Mouse (Mus musculus) gastrocnemius, adult 18-20 months (tissue): Measurements from ENCODE around the gene Hesx1. TPM values are rescaled to one million over a fixed set of nuclear protein-coding genes. Genes with fewer than 3 reads are reported as not detected.

Source experiments
- DNase-seq: peaks from one replicate; pipeline ENCODE4 v3.0.0; 2021; ENCODE audit warnings: low spot score
- total RNA-seq, 2 experiments: library from RNA; stranded (reverse); gene quantifications; 2 replicates each; pipeline ENCODE4 v1.2.3; 2021

Hesx1 gene
- total RNA-seq, 2 experiments from 2014 or later, result not detected

DNA sequence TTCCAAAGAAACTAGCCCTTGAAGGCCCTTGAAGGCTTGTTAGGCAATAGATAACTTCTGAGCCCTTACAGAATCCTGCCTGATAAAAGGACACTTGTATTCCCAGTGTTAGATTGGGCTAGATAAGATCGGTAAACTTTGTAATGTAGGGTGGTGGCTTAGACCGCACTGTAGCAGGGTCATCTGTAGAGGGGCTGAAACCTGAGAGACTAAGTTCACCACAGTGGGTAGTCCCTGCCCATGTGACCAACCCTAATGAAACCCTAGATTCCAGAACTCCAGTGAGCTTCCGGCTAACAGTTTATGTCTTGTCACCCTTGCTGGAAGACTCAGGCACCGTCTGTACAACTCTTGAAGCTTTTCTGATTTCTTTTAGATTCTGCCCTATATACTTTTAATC is 19.4 kb downstream of the Hesx1 start:
- DNase-seq, result no peak

DNA sequence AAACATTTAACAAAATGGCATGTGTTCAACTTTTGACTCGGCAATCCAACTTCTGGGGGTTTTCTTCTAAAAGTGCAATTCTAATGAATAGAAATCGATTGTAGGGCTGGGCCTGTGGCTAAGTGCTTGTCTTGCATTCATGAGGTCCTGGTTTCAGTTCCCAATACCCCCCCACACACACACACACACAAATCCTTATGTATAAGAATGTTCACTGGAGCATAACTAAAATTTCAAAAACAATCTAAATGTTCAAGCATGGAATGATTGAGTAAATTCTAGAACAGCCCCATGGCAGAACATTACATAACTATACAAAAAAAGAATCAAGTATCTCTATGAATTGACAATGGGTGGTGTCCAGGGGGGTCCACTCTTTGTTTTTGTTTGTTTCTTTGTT is 23.7 kb downstream of the Hesx1 start:
- DNase-seq, result no peak

DNA sequence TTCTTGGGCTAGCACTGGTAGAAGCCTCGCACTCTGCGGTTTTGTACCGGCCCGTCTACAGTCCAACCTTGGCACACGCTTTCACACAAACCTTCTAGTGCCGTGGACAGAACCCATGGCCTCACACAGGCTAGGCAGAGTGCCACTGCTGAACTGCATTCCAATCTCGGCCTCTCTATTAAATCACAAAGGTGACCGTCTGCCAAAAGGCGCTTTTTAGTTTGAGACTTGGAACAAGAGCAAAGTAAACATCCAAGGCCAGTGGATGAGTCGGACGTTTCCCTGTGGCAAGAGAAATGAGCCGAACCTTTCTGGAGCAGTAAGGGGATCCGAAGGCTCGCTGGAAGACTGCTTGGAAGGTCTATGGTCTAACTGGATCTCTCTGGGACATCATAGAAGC is 25.6 kb downstream of the Hesx1 start:
- no peak for DNase-seq

DNA sequence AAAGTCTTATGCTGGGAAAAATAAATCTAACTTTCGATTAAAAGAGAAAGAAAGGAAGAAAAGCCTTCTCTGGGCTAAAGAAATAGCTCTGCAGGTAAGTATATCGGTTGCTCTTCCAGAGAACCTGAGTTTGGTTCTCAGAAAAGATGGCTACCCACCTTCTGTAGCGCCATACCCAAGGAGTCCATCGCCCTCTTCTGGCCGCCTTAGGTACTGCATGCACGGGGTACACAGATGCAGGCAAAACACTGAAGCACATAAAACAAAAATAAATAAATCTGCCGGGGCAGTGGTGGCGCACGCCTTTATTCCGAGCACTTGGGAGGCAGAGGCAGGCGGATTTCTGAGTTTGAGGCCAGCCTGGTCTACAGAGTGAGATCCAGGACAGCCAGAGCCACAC is 28.7 kb downstream of the Hesx1 start:
- peak; percentile 46 for DNase-seq

DNA sequence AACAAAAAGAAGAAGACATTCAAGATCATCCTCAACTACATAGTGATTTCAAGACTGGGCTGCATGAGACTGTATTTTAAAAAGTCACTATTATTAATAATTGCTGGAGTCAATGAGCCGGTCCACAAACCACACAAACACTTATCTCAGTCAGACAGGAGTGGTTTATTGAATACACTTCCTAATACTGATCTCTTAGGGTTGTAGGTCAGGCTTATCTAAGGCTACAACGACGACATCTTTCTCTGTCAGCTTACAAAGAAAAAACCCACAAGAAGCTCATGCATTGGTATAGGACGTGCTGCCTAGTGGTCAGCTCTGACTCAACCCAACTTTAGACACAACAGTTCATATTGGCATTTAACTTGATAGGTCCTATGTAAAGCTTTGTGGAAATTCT is 30.4 kb downstream of the Hesx1 start:
- no peak for DNase-seq

DNA sequence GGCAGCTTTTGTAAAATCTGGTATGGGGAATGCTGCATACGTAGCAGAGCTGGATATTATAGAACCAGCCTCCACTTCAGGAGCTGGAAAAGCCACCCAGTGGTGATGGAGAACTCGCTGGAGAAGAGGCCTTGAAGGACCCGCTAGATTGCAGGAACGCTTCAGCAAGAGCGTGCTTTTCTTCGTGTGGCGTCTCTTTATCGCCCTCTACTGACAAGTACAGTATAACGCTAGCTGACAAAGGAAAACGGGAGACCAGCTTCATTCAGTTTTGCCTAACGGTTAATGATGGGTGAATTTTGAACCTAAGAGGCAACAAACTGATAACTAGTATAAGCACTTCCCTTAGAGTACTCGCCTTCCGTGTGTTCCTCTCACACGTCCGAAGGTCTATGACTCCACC is 35.6 kb downstream of the Hesx1 start:
- peak; percentile 52 for DNase-seq

DNA sequence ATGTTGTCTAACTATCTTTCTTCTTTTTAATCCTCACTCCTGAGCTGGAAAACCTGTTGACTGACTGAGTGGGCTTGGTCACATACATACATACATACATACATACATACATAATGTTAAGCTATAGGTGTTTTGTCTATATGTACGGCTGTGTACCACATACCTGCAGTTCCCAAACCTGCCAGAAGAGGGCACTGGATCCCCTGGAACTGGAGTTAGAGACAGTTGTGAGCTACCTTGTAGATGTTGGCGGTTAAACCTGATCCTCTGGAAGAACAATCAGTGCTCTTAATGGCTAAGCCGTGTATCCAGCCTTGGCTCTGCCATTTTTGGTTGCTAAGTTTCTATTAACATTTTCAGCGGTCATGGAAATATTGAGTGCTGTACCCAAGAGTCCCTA is 36.9 kb downstream of the Hesx1 start:
- peak; percentile 81 for DNase-seq

DNA sequence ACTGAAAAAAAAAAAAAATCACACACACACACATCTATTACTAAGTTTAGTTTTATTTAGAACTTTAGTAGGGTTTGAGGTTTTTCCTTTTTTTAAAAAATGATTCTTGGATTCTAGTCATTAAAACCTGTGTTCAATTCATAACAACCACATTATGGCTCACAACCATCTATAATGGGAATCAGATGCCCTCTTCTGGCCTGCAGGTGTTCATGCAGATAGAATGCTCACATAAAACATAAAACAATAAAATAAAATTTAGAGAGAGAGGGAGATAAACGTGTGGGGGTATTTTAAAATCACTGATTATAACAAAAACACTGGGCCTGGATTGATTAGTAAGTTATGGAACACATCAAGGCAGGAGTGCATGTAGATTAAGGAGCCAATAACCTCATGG is 43.3 kb downstream of the Hesx1 start:
- no peak for DNase-seq

DNA sequence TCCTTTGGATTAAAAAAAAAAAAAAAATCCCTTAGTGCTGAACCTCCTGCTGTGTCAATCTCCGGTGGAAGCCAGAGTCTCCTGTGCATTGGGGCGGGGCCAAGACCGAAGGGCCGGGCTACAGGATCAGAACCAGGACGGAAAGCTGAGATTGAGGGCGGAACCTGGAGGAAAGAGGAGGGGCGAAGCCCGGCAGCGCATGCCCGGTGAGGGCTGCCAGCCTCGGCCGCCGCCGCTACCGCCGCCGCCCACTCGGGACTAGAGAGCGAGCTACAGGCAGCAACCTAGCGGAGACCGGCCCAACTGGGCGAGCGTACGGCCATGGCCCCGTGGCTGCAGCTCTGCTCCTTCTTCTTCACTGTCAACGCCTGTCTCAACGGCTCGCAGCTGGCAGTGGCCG is 44.6 kb downstream of the Hesx1 start, which contains the start of gene Il17rd:
TSS of gene Il17rd (plus strand) at position 159 of the 400 bp plus-strand sequence.
- DNase-seq, result peak; percentile 94

DNA sequence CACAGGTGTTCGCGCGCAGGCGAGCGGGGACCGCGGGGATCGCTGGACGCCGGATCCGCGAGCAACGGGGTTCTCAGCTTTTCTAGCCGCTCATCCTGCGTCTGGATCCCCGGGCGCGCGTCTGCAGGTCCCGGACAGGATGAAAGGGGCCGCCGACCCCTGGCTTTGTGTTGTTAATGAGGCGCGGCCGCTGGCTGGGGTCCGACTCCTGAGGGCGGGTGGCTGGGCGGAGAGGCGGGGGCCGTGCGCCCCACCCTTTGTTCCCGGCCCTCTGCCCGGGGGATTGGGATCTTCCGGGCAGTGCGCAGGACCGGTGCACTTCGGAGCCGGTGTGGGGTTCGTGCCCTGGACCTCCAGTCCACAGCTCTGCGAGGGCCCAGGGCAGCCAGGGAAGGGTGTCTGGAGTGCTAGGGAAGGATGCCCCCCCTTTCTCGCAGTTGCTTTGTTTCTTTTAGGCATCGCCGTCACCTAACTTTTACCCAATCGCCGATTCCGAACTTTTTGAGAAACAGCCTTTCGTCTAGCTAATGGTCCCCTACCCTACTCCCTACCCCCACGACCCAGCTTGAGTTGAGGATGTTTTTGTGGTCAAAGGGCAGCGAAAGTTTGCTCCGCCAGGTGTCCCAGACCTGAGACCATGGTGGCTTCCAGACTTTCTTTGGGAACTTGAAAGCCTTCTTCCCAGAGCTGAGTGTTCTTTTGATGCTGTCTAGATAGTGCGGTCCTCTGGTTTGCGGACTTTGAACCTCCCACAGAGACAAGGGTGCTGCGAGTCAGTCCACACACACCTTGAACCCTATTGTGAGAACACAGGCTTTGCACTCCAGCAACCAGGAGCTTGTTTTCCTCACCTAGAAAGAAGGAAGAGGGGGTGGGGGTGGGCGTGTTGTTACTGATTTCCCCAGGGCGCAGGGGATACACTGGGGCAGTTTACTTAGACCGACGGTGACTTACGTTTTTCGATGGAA is 45.3 kb downstream of the Hesx1 start:
- peak; percentile 39 for DNase-seq

DNA sequence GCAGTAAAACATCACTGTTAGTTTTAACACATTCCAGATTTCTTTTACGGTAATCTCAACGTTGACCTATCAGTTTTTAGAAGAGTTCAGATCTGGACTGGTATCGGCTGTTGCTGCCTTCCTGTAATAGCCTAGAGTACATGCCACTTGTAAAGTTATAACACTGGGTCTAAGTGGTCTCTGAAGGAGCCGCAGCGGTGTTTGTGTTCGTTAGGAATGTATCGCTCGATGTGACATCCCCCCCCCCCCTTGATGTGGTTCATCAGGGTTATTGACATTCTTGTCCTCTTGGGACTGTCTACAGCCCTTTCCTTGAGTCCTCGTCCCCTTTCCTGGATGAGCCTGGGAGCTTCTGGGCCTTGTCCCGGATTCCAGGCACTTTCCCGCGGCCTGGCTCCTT is 46.2 kb downstream of the Hesx1 start:
- no peak for DNase-seq

DNA sequence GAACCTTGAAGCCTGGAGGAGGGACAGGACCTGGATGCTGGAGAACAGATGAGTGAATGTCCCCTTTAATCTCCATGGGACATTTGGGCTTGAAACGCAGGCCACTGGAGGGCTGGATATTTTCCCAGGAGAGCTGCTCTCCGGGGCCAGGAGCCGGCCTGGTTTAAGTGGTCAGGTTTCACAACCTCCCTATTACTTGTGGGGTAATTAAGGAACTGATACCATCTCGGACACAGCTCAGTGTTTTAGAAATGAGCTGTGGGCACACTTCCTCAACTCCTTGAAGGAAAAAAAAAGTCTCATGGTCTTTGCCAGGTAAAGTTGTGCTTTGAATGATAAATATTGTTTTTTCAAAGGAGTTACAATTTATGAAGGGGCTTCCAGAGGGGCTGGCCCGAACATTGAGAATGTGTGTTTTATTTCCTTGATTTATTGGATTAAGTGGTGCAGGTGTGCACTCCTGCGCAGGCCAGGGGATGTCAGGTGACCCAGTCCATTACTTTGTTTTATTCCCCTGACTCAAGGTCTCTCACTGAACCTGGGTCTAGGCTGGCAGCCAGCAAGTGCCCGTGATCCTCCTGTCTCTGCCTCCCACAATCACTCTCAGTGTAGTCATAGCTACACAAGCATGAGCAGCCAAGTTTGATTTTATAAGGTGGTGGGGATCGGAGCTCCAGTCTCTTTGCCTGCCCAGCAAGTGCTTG is 48.2 kb downstream of the Hesx1 start:
- peak; percentile 38 for DNase-seq

DNA sequence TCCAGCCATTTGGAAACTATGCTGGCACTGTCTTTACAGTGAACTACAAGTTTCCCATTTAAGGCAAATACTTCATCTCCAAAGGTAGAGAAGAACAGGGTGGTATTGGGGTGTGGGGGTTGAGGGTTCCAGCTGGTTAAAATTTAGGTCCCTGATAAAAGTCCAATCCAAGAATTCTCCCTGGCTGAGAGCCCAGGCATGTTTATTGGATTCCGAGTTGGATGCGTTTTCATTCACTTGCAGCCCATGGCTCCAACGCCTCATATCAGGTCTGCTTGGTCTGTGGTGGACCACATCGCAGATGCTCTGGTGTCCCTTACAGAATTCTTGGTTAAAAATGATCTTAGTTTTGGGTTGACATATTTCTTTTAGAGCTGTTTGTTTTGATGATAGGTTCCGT is 49.2 kb downstream of the Hesx1 start:
- peak; percentile 15 for DNase-seq

DNA sequence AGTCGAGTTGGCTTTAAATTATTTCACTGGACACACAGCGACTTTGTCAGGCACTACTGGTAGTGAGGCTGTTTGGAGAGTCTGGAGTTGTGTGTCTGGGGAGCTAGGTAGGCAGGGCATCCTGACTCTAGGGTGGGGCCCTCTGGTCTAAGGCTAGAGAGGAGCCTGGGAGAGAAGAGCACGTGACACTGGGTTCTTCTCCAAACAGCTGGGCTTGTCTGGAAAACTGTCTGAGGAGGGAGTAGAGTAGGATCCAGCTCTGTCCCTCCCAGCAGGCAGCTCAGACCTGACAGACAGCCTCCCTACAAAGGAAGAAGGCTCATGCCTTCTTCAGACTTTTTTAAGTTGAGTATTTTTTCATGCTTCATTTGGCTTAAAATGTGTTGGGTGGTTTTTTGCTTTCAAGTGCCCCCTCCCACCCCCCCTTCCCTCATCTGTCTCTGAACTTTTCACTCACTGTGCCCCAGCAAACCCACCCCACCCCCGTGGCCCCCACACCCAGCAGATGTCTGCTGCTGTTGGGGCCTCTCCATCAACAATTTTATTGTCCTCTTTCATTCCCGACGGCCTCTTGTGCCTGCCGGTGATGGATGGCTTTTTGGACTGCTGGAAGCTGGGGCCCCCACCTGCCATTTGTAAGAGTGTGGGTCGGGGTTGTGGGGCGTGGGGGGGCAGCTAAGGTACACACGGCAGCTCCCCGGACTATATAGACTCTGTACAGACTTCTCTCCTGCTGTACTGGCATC is 50.2 kb downstream of the Hesx1 start:
- peak; percentile 60 for DNase-seq

DNA sequence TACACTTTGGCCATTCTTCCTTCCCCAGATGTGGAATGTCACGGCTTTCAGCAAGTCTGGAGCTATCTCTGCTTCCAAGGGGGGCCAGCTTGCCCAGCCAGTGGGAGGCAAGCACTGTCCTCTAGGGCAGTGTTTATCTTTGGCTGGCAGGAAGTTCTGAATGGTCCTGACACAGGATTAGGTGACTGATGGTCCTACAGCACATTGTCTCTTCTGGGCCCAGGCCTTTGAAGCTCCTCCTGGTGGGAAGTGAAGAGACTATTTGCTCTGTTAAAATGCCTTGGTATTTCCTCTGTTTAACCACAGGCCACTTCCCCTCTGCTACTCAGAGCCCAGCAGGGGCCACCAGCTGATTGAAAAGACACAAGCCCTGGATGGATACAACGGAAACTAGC is 50.7 kb downstream of the Hesx1 start:
- DNase-seq, result no peak

DNA sequence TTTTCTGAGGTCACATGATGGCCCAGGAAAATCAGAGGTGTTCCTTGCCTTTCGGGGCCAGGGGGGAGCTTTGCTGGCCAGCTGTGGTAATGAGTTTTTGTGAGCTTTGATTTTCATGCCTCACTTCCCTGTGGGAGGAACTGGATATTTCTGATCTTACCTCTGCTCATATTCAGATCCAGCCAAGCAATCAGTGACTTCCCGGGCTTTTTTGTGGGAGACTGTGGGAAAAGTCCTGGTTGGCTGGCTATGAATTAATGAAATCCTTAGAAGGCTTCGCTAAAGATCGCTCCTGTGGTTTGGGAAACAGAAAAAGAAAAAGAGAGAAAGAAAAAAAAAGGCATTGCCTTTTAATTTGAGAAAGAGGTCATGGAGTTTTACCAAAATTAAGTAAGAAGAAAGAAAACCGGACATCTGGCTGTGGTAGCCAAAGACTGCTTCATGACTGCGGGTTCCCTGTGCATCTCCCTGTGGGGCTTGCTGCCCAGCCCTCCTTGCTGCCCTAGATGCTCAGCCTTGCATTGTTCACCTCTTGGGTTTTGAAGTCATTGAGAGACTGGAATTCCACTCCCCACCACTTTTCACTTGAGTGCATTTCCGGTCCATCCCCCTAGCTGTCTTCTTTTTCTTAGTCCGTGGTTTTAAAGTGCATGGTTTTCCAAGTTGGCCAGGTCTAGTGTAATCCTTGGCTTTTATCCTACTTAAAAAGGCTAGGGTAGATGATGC is 54.2 kb downstream of the Hesx1 start:
- DNase-seq, result no peak

DNA sequence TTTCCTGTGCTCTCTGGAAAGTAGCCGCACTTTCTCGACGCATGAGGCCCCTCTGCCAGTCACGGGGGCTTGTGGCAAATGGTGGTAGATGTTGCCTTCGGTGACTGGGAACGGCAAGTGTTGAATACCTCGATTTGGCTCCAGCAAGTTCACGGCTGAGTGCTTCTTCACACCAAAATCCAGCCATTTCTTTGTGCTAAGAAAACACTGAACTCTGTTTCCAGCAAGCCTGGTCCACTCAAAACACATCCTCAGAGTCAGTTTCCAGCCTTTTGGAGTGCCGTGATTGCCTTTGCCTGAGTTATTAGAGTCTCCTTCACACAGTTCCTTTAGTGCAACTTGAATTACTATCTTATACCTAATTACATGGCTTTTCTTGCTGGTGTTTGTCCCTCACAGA is 55.8 kb downstream of the Hesx1 start:
- no peak for DNase-seq

DNA sequence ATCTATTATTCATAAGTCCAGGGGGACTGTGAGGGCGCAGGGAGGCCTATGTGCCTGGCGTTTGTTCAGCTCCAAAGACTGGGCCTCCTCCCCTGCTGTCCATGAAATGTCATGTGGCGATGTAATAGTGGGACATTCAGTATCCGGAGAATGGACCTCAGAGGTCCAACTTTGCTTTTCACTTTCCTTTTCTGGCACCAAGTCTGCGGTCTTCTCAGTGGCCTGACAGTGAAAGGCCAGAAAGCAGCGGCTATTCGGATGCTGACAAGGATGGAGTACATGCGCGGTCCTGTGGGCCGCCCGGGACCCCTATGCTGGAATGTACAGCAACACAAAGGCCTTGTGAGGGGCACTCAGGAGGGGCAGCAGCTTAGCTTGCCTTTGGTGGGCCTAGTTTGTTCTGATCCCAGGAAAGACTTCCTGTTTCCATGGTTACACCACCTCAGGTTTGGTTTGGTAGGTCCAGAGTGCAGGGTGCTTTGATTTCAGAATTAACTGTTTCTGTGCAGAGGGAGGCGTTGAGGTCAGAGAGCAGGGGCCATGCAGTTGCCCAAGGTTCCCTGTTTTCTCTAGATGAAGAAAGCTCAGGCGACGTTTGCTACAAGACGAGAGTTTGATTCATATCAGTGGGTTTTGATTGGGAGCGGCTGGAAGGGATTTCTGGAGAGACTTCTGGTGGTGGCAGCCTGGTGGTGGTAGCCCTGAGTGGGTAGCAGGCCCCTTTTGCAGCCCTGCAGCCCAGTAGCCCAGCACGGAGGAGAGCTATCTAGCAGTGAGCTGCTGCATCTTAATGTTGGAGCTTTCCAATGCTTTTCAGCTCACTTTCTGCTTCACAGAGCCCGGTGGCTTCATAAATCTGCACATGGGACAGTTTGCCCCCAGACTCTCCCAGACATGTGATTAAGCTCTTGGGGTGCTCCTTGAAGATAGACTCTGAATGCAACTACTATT is 56.6 kb downstream of the Hesx1 start:
- DNase-seq, result peak; percentile 15

DNA sequence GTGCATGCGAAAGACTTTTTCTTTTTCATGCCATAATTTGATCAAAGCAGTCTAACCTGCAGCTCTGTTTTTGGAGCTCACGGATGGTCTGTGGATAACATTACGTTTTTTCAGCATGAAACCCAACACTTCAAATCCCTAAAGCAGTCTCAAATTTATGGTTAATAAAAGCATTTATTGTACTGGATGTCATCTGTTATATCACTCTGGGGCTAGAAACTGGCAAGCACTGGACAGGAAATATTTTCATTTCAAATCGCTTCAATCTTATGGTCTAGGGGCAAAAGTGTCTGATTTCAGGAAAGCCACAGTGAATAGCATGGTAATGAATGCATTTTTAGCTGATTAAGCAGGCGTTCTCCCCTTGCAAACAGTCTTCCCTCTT is 57.3 kb downstream of the Hesx1 start:
- DNase-seq, result no peak
